ENCODE assay signal across 11 mouse cellular contexts in the genomic region with DNA sequence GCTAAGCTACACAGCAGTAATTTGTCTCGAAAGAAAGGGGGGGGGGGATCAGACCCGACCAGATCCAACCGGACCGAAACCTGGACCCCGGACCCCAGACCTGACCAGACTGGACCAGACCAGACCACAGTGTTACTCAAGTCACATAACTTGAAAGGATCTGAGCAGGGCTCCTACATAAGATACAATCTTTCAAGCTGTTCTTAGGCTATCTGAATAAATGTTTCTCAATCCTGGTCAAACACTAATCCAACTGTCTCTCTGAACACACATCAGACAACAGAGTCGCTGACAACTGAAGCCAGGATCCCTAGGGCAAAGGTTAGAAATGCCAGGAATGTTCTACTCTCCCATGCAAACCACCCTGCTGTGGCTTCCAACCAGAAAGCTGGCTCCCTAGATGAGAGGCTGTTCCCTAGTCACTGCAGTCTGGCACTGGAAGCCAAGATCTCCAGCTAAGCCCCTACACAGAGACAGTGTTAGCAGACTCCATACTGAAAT. TPM values are rescaled to one million over a fixed set of nuclear protein-coding genes. Genes with fewer than 3 reads are reported as not detected.
DNase-seq lines count a peak whose midpoint lies in the region; ATAC-seq and TF ChIP-seq lines count a peak whose summit lies in the region.
"Had no signal": no experiment of that assay in that cellular context is flagged by ENCODE, and none has a peak within 500 bp of the region (broad histone marks: within the 10 kb centered on the region; RNA-seq: fewer than 3 reads in every experiment).

No protein-coding gene starts in this region.

- peaks cover 13% of the 10 kb centered on the region for H3K79me2 ChIP-seq in heart, adult 2 months (replicated peaks; ENCODE audit: control insufficient read depth, insufficient read depth, low read length)

- H3K4me1 ChIP-seq in heart, embryonic 12.5 days (replicated peaks): peaks cover 17% of the 10 kb centered on the region
- H3K4me1 ChIP-seq in heart, adult 2 months (ENCODE audit: control insufficient read depth, insufficient read depth, low read length): peaks cover 20% of the 10 kb centered on the region
- H3K4me1 ChIP-seq: neural tube, embryonic 12.5 days; stomach, embryonic 15.5 days had no signal

- H3K27me3 ChIP-seq in heart, embryonic 12.5 days (replicated peaks): no peaks in the 10 kb centered on the region
- H3K27me3 ChIP-seq in heart, adult 2 months (ENCODE audit: control insufficient read depth, insufficient read depth, low read length): no peaks in the 10 kb centered on the region
- H3K27me3 ChIP-seq: neural tube, embryonic 12.5 days; stomach, embryonic 15.5 days had no signal

- peak; percentile 96 for DNase-seq in heart, adult 11 months
- DNase-seq in cerebellum, postnatal 25 days: peak; percentile 31 to 35
- DNase-seq in kidney, postnatal 10 days: peak; percentile 57
- peak; percentile 53 for DNase-seq in lung, postnatal 36 days
- DNase-seq in thymus, postnatal 25 days: no peak
- no peak for DNase-seq in retina, embryonic 14.5 days (ENCODE audit: low spot score)
- DNase-seq in heart, adult 2 months: no peak

- H3K9ac ChIP-seq in heart, embryonic 12.5 days: no peak overlapping the region
- no peak overlapping the region; the same call in 1 of the 2 replicates for H3K9ac ChIP-seq in heart, adult 2 months (ENCODE audit: low read depth, low read length)
- H3K9ac ChIP-seq: neural tube, embryonic 12.5 days; stomach, embryonic 15.5 days had no signal

- ATAC-seq in heart, embryonic 12.5 days (ENCODE audit: insufficient number of reproducible peaks, low FRiP score): no peak; the same call in 1 of the 2 replicates

- H3K4me2 ChIP-seq in heart, embryonic 12.5 days: no peak overlapping the region
- H3K4me2 ChIP-seq: neural tube, embryonic 12.5 days; stomach, embryonic 15.5 days had no signal

- H3K27ac ChIP-seq in heart, embryonic 12.5 days (ENCODE audit: poor library complexity, severe bottlenecking): no peak overlapping the region
- H3K27ac ChIP-seq in heart, adult 2 months: no peak overlapping the region; the same call in 1 of the 2 replicates
- H3K27ac ChIP-seq: neural tube, embryonic 12.5 days; stomach, embryonic 15.5 days had no signal

- H3K36me3 ChIP-seq in heart, embryonic 12.5 days: no peaks in the 10 kb centered on the region
- H3K36me3 ChIP-seq in heart, adult 2 months (ENCODE audit: control insufficient read depth, insufficient read depth, low read length): peaks cover 15% of the 10 kb centered on the region
- H3K36me3 ChIP-seq: neural tube, embryonic 12.5 days; stomach, embryonic 15.5 days had no signal

- no peak for TF ChIP-seq CTCF in heart, adult 2 months (IDR thresholded peaks at IDR 0.05)

- H3K9me3 ChIP-seq in heart, embryonic 12.5 days (replicated peaks): no peaks in the 10 kb centered on the region
- H3K9me3 ChIP-seq: neural tube, embryonic 12.5 days; stomach, embryonic 15.5 days had no signal

- intact Hi-C loops in heart, adult 2 months (cut with DNase I): no loop called here

- no peak overlapping the region for H3K4me3 ChIP-seq in heart, embryonic 12.5 days
- no peak overlapping the region for H3K4me3 ChIP-seq in heart, adult 2 months
- H3K4me3 ChIP-seq: erythroblast, embryonic 14.5 days; neural tube, embryonic 12.5 days; stomach, embryonic 15.5 days had no signal

- no peak for TF ChIP-seq EP300 in heart, adult 2 months (IDR thresholded peaks at IDR 0.05; ENCODE audit: insufficient read depth, low read depth, low read length)

- 62% methylated on average over 6 of the region's 6 CpGs for WGBS in heart, embryonic 12.5 days
- WGBS in heart, adult 2 months: 72% methylated on average over 6 of the region's 6 CpGs

- TF ChIP-seq POLR2A in heart, adult 2 months (IDR thresholded peaks at IDR 0.05; ENCODE audit: insufficient read depth, low read depth, low read length): no peak

RNA-seq across cellular contexts. Expression of gene Rapgef2, which starts 24.5 kb away (rescaled TPM):
- 8.5 and 9.2 TPM in 2 replicates for polyA plus RNA-seq in heart, embryonic 12.5 days (2016; fragmentation: Nextera tagmentation; extraction: Ambion mirVana)
- 10 to 100 TPM; 31.7 to 36.2 TPM for total RNA-seq in heart, adult 2 months (2021)
- polyA plus RNA-seq in heart, adult 2 months (2012; rRNA removed): 10.6 and 15.4 TPM in 2 replicates

Comparison
In these comparisons a context has a peak if more than half of its experiments do, and no peak if none do; other contexts are left out.
1. DNase-seq: peak in heart, adult 11 months (single experiment), cerebellum, postnatal 25 days (2 of 2), kidney, postnatal 10 days (single experiment) and lung, postnatal 36 days (single experiment); none in thymus, postnatal 25 days (single experiment), retina, embryonic 14.5 days (single experiment) and heart, adult 2 months (0 of 2).